Mouse (Mus musculus) spleen, adult 18-20 months (tissue): Measurements from ENCODE around the gene Gm12185.
"Not testable (repeated sequence)": the region's sequence is repeated elsewhere in the genome, so short reads cannot be mapped to it uniquely, and the experiment has no call there.

Experiments used
- DNase-seq, 2 experiments: peaks; one replicate each; pipeline ENCODE4 v3.0.0; 2022; ENCODE audit warnings: mixed read lengths in 2 of 2

Gm12185 gene

GRCm38 (mm10) chr11:48908459-48908858, 83.6 kb downstream of the Gm12185 start:
- no peak for DNase-seq

GRCm38 (mm10) chr11:48902021-48902420, 90.0 kb downstream of the Gm12185 start, which contains the start of gene Gm5431:
Gene Gm5431, minus strand, starts transcription at chr11:48902214.
- peak in 1 of 2 experiments; percentile 23 for DNase-seq

DNA sequence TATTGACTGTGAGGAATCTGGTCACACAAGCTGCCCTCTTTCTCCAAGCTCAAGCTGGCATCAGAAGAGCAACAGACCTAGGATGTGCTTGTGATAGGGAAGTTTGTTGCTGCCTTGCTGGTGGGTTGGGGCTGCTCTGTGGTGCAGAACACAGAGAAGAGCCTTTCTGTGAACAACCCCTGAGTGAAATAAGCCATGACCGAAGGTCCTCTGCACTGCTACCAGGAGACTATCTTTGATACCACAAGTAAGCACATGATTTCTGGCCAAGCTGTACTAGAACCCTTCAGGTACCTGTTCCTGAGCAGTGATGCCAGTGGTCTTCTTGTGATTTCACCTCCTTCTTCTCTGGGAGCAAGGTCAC, 90.5 kb downstream of the Gm12185 start:
- DNase-seq: peak; percentile 16 to 29

DNA sequence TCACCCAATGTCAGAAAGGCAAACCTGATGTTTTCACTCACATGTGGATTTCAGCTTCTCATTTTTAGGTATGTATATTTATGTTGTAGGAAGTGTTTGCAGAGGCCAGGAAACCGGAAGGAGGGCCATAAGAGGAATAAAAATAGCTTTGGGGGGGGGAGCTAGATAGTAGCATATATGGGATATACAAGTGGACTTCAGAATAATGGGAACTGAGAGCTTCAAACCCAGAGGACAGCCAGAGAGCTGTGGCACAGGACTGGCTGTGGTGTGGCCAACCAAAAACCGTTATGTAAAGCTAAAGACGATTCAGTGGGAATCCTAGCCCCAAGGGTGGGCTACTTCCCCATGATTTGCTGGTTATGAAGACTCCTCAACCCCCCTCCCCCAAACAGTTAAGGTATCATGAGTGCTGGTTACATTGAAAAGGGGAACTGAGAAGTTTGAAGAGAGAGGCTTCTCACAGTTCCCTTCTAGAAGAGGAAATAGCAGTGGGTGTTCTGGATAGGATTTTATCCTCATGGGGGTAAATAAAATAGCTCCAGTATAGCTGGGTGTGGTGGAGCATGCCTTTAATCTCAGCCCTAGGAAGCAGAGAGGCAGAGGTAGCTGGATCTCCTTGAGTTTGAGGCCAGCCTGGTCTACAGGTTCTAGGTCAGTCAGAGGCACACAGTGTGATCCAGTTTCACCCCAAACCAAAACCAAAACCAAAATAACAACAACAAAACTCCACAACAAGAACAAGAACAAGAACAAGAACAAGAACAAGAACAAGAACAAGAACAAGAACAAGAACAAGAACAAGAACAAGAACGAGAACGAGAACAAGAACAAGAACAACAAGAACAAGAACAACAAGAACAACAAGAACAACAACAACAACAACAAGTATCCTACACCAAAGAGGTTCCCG, 91.1 kb downstream of the Gm12185 start:
- peak; percentile 18 to 34 for DNase-seq

DNA sequence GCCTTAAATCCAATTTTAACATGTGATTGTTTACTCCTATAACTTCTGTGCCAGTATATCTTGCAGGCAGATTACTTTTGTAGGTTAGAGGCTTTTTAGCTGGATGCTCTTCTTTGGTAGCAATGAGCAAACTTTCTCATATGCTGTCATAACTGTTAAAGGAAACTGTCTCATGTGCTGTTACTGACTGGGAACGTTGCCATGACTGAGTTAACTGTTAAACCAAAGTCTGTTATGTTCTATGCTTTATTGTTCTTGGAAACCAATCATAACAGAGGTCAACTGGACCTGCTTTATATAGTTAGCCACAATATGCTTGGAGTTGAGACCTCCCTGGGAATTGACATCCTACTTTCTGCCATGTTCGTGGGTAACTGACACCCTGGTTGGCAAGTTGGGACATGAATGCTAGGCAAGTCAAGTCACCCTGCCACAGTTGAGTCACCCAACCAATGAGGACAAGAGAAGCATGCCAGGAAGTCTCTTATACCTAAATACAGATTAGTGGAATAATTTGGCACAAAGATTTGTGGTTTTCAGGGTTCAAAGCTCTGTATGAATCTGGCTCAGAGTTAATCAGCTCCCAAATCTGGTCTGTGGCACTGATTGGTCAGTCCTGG, 93.1 kb downstream of the Gm12185 start:
- no peak for DNase-seq

DNA sequence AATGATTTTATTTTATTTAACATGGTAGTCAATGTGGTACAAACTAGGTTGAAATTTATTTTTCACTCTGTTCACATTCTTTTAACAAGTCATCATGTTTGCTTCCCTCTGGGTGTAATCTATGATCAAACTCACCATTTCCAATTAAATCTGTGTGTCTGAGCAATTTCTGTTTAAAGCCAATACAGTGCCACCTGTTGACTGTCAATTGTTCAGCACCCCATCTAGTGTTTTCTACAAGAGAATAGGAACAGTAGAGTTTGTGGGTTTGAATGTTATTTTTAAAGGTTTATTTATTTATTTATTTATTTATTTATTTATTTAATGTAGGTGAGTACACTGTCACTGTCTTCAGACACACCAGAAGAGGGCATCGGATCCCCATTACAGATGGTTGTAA, 115.3 kb downstream of the Gm12185 start:
- DNase-seq: no peak

DNA sequence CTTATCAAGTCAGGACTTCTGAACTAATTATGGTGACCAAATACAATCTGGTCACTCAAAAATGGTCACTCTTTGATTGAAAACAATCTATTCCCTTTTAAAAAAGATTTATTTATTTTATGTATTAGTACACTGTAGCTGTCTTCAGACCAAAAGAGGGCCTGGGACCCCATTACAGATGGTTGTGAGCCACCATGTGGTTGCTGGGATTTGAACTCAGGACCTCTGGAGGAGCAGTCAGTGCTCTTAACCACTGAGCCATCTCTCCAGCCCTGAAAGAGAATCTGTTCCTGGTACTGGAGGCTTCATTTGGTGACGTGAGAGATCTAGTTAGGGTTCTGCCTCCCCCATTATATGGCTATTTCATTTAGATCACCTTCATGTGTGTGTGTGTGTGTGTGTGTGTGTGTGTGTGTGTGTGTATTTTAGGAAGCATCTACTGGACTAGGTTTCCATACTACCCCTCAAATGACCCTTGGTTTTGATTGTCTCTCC, 116.6 kb downstream of the Gm12185 start:
- not testable (repeated sequence) for DNase-seq

- DNase-seq: peak in 1 of 2 experiments; percentile 52
These were observed 117.6 kb downstream of the Gm12185 start for GRCm38 (mm10) chr11:48874465-48874864.

- DNase-seq: no peak
These were observed 118.3 kb downstream of the Gm12185 start for GRCm38 (mm10) chr11:48873591-48874290.

- peak in 1 of 2 experiments; percentile 25 for DNase-seq
These were observed 119.2 kb downstream of the Gm12185 start for GRCm38 (mm10) chr11:48872695-48873300.

DNA sequence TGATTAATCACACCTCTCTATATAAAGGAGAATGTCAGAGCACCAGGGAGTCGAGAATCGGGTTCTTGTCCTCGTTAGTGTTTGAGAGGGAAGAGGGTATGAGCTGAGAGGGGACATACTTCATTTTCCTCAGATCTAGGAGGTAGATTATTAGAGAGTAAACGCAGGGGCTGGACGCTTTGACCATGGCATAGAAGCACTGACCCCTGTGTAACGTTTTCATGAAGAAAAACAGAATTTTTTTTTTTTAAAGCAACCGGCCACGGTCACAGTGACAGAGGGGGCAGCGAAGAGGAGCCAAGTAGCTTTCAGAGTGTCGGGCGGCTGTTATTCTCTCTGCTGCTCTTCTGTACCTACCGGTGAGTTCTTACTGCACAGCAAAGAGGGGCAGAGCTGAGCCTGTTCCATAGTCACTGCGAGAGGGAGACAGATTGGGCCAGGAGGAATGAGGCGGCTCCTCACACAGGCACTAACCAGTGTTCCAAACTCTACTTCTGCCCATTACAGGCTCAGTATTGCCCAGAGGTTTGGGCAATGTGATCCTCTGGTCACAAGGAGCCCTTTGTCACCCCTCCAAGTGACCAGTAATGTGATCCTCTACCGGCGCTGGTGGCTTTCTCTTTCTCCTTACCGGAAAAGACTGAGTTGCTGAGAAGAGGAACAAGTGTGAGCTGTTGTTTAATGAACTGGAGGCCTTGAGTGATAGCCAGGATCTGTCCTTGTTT, 120.0 kb downstream of the Gm12185 start:
- DNase-seq: peak in 1 of 2 experiments; percentile 45

- peak; percentile 66 to 76 for DNase-seq
These were observed 120.7 kb downstream of the Gm12185 start, which contains the start of gene Irgm1 for GRCm38 (mm10) chr11:48871201-48871772. Gene Irgm1, minus strand, starts transcription at chr11:48871683.

DNA sequence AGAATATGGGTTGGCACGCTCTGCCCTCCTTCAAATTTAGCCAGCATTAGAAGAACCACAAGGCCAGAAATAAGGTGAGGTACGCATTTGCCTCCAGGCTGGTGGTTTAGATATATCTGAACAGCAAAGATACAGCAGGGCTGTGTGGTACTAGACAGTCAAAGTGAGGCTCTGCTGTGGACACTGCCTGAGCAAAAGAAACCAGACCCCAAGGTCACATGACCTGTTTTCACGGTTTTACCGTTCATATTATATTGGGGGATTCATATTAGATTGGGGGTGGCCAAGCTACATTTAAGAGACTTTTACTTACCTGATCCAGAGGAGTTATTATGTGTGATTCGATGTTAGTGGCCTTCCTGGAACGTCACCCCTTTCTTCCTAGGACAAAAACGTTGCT, 121.2 kb downstream of the Gm12185 start:
- no peak for DNase-seq

DNA sequence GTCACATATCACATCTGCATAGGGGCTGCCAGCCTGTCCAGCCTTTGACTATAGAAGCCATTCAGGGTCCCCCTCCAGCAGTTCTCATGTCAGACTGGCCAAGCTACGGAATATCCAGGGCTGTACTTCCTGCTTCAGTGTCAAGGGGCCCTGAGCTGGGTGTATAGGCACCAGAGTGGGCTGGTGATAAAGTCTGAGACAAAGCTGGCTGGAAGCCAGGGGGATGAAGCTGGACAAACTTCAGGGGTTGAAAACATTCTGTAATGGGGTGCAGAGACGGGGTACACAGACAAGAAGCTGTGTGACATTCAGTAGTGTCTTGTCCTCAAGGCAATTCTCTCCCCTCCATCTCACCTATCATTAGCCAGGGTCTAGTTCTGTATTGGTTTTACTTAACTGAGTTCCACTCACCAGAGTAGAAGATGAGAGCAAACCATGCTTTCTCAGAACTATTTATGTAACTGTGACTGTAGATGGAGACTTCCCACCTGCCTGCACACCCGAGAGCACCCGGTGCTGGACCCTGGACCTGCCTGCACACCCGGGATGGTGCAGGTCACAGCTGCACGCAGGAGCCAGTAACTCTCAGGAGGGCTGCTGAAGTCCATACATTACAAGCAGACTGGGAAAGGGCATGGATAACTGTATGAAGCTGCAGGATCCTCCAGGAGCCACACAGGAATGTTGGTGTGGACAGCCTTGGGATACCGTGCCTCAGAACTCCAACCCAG, 122.5 kb downstream of the Gm12185 start:
- no peak for DNase-seq

DNA sequence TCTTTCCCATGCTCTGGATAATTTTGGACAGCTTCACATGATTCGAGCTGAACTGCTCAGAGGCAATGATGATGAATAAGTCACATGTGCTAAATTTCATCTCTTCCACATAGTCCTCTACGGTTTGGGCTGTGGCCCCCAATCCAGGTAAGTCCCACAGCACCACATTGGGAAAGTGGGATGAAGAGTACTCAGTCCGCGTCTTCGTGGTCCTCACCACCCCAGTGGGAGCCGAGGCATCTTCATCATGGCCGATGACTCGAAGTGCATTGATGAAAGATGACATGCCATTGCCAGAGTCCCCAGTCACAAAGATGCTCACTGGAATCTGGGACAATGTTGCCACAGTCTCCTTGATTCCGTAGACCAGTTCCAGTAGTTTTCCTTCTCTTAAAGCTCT, 125.5 kb downstream of the Gm12185 start:
- no peak for DNase-seq

DNA sequence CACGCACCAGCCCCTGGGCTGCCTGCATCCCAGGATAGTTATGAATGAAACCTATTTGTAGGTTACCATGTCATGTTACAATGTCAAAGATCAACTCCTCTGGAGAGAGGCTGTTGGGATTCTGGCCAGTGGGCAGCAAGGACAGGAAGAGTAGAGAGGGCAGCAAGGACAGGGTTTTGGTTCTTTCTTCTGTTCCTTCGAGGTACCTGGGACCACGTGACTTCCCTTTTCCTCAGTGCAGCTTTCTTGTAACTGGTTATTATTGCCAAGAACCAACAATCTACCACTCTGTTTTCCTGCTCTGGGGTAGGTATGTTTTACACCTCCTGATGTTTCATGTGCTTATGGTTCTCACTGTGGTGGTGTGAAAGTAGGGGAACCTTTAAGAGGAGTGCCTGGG, 128.2 kb downstream of the Gm12185 start:
- no peak for DNase-seq

DNA sequence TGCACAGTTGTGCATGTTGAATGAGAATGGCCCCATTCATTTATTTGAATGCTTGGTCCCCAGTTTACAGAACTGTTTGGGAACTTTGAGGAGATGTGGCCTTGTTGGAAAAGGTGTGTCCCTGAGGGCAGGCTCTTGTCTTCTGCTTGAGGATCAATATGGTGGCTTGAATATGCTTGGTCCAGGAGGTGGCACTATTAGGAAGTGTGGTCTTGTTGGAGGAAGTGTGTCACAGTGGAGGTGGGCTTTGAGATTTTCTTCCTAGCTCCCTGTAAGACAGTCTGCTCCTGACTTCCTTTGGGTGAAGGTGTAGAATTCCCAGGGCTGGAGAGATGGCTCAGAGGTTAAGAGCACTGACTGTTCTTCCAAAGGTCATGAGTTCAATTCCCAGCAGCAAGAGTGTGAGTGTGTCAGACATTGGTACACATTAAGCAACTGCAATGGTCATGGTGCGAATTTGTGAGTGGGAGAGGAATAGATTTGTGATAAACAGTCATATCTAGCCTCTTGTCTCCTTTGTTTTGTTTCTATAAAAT, 129.2 kb downstream of the Gm12185 start:
- DNase-seq: no peak

- no peak for DNase-seq
These were observed 133.0 kb downstream of the Gm12185 start for GRCm38 (mm10) chr11:48859014-48859413.
